Mouse (Mus musculus): ENCODE data around the gene Jchain.

The Jchain gene

GRCm38 (mm10) chr5:88534697-88535096 lies 7.0 kb upstream of the Jchain start:
- in situ Hi-C loops (cut with MboI, MseI) = no loop called here

- in situ Hi-C loops (cut with MboI, MseI) = no loop called here
Observed at GRCm38 (mm10) chr5:88530908-88531307, 3.2 kb upstream of the Jchain start.

- in situ Hi-C loops (cut with MboI, MseI) = loop anchor here (10.0 kb wide), 1 partner anchor 136 kb away; no protein-coding TSS in a partner anchor
Observed at GRCm38 (mm10) chr5:88519232-88519631, 8.5 kb downstream of the Jchain start.

- in situ Hi-C loops (cut with MboI, MseI) = no loop called here
Observed at GRCm38 (mm10) chr5:88508990-88509389, 18.7 kb downstream of the Jchain start.

- in situ Hi-C loops (cut with MboI, MseI) = no loop called here
Observed at GRCm38 (mm10) chr5:88508555-88508954, 19.1 kb downstream of the Jchain start.

DNA sequence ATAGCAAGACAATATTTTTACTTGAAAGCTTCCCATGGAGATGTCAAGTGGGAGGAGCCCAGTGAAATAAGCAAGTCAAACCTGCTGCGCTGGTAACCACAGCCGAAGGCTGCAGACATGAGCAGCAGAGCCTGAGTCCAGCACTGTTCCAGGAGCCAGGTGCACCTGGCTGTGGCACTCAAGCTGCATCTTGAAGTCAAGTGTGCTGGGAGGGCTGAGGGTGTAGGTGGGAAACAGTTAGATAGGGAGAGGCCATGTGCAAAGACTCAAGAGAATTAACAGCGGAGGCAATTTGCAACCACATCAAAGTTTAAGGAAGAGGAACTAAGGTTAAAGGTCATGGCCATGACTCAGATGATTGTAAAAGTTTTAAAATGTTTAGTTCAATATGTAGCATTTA lies 27.9 kb downstream of the Jchain start:
- in situ Hi-C loops (cut with MboI, MseI) = no loop called here

DNA sequence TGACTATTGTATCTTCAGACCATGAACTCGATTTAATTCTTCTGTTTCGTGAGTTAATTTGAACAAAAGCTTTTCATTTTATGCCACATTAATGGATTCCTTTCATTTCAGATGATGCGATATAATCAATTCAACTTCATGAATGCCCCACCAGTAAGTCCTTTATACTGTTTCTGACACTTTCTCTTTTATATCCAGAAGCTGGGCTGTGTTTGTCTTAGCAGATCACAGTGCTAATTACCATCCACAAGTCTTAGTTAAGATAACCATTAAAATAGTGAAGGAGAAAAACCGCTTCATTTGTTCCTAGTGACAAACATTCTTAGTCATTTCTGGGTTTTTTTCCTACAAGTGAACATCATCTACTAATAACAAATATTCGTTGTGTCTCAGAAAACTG lies 36.6 kb downstream of the Jchain start:
- in situ Hi-C loops (cut with MboI, MseI) = no loop called here

GRCm38 (mm10) chr5:88489004-88489403 lies 38.7 kb downstream of the Jchain start:
- in situ Hi-C loops (cut with MboI, MseI) = no loop called here

DNA sequence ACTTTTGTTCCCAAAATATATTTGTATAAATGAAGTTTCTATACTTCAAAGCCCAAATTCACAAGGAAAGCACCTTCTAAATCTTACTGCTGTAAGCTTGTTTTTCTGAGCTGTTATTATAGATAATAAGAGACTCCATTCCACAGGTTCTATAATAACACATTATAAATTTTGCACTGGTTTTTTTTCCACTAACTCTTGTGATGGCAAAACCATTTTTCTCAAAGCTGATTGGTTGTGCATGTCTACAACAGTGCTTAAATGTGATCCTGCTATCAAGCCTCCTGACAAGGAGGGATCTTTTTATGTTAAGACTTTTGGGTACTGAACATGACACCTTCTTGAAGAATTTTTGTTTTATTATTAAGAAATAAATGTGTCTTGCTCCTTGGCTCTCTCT lies 40.0 kb downstream of the Jchain start, which contains the start of gene Enam:
Gene Enam (plus strand): TSS at position 301 of the 400 bp plus-strand sequence.
- in situ Hi-C loops (cut with MboI, MseI) = no loop called here

Data from T-helper 1 cell (primary cell).